Mouse (Mus musculus): ENCODE data around the gene Wfdc2. TPM values are rescaled to one million over a fixed set of nuclear protein-coding genes. Genes with fewer than 3 reads are reported as not detected.

Wfdc2 gene
- polyA plus RNA-seq (2014; fragmentation: Nextera tagmentation; extraction: Ambion mirVana) = 15.4 and 21.7 TPM in 2 replicates

DNA sequence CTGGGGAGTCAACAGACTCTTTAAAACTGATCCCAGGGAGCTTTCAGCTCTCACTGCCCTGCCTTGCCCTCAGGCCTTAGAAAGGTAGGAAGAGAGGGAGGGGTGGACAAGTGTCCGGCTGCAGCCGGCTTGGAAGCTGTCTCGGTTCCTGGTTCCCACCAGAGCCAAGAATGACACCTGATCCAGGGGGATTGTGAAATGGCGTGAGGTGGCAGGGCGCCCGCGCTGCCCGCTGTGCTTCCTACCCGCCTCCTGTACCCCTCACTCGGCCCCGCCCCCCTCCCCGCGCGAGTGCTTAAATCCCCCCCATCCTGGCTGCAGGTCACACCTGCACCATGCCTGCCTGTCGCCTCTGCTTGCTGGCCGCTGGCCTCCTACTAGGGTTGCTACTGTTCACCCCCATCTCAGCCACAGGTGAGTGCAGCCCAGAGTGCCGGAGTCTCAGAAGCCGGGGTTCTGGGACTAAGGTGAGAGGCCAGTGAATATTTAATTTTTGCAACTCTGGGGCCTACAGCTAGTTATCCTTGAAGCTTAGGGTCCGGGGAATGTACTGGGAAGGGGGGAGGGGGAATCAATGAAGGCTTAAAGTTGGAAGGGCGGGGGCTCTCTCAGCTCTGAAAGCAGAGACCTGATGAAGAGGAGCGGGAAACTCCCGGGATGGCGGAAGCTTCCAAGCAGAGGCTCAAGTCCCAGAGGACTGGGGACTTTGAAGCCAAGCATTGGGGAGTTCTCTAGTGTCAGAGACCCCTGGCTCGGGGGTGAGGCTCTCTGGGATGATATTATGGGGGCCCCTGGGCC, at the start of gene Wfdc2:
TSS of gene Wfdc2 (plus strand) at position 23 of the 798 bp plus-strand sequence.
- Histone ChIP-seq H3K27ac (ENCODE audit: low read depth, low read length) (no peak within 1 kb of the TSS), H3K4me1 (ENCODE audit: control insufficient read depth, insufficient read depth, low read length) (peaks cover 16% of the 10 kb centered on the region), H3K9me3 (ENCODE audit: control insufficient read depth, low read length) (no peaks in the 10 kb centered on the region), H3K9ac (ENCODE audit: low read length) (peak within 1 kb of the TSS; percentile 74), H3K36me3 (ENCODE audit: control insufficient read depth, insufficient read depth, low read length) (no peaks in the 10 kb centered on the region), H3K4me3 (ENCODE audit: low read depth, low read length) (peak within 1 kb of the TSS; percentile 37), H3K27me3 (ENCODE audit: control insufficient read depth, insufficient read depth, low read length) (peaks cover 7% of the 10 kb centered on the region; the same call in 1 of the 2 replicates), H3K4me2 (peak within 1 kb of the TSS; percentile 95)
- no peak for DNase-seq (ENCODE audit: low spot score, missing footprints)
- 5% methylated on average over 24 of the region's 24 CpGs for WGBS
- peak; percentile 67 for ATAC-seq (ENCODE audit: low FRiP score)

DNA sequence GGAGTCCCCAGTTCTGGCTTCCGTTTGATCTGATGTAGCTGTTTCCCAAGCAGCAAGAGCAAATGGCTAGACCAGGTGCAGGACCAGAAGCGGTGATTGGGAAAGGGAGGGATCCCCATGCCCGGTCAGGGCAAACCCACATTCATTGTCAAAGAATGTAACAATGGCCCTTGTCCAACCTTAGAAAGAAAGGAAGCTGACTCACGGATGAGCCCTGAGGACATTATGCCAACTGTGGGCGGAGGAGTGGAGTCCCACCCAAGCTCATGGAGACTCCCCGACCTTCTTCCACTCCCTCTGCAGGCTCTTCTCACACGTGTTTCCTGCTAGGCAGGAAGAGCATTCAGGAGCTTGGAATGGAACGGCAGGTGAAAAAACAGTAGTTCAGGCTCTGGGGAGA, 48.8 kb upstream of the Wfdc2 start:
- Histone ChIP-seq H3K4me3 (ENCODE audit: low read depth, low read length) (no peak overlapping the region), H3K4me1 (ENCODE audit: control insufficient read depth, insufficient read depth, low read length) (no peaks in the 10 kb centered on the region), H3K9me3 (ENCODE audit: control insufficient read depth, low read length) (no peaks in the 10 kb centered on the region), H3K9ac (ENCODE audit: low read length) (no peak overlapping the region), H3K27ac (ENCODE audit: low read depth, low read length) (no peak overlapping the region), H3K4me2 (no peak overlapping the region), H3K36me3 (ENCODE audit: control insufficient read depth, insufficient read depth, low read length) (no peaks in the 10 kb centered on the region; the same call in 1 of the 2 replicates), H3K27me3 (ENCODE audit: control insufficient read depth, insufficient read depth, low read length) (no peaks in the 10 kb centered on the region)
- ATAC-seq (ENCODE audit: low FRiP score) = no peak
- 81% methylated on average over 8 of the region's 8 CpGs for WGBS
- DNase-seq (ENCODE audit: low spot score, missing footprints) = no peak

DNA sequence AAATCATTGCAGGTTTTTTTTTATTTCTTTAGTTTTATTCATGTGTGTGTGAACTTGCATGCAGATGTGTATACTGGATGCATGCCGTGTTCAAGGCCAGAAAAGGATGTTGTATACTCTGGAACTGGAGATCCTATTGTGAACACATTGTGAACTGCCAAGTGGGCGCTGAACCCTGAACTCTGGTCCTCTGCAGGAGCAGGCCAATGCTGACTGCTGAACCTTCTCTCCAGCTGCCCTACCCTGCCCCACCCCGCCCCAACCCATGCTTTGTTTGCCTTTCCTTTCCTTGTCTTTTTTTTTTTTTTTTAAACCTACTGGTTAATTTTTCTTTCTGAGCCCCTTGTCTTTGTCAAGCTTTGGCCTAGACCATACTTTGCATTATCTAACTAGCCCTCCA, 47.3 kb upstream of the Wfdc2 start:
- Histone ChIP-seq H3K9me3 (ENCODE audit: control insufficient read depth, low read length) (no peaks in the 10 kb centered on the region), H3K27me3 (ENCODE audit: control insufficient read depth, insufficient read depth, low read length) (no peaks in the 10 kb centered on the region), H3K4me2 (no peak overlapping the region), H3K36me3 (ENCODE audit: control insufficient read depth, insufficient read depth, low read length) (no peaks in the 10 kb centered on the region), H3K4me1 (ENCODE audit: control insufficient read depth, insufficient read depth, low read length) (no peaks in the 10 kb centered on the region), H3K9ac (ENCODE audit: low read length) (no peak overlapping the region), H3K4me3 (ENCODE audit: low read depth, low read length) (no peak overlapping the region), H3K27ac (ENCODE audit: low read depth, low read length) (no peak overlapping the region)
- ATAC-seq (ENCODE audit: low FRiP score) (no peak), DNase-seq (ENCODE audit: low spot score, missing footprints) (no peak)
- WGBS = 81% methylated on average over 3 of the region's 3 CpGs

DNA sequence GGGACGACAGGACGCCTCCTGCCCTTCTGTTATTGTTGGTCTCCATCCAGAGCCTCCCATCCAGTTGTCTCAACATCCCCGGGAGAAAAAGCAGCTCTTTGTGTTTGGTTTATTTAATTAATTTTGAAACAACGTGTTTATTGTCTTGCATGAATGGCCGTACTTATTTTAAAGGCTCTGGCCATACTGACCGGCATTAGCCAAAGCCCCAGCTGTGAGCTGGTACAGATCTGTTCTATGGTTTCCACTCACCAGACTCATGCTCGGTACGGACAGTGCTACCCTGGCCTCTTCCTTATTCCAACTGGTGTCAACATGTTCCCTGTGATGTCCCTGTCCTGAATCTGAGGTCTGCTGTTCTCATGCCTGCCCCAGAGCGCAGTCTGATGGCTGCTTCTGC, 46.3 kb upstream of the Wfdc2 start:
- no peaks in the 10 kb centered on the region for H3K4me1 ChIP-seq (ENCODE audit: control insufficient read depth, insufficient read depth, low read length)
- 84% methylated on average over 9 of the region's 9 CpGs for WGBS
- no peaks in the 10 kb centered on the region for H3K27me3 ChIP-seq (ENCODE audit: control insufficient read depth, insufficient read depth, low read length)
- H3K27ac ChIP-seq (ENCODE audit: low read depth, low read length) = no peak overlapping the region
- ATAC-seq (ENCODE audit: low FRiP score) (no peak), DNase-seq (ENCODE audit: low spot score, missing footprints) (no peak)
- no peaks in the 10 kb centered on the region for H3K9me3 ChIP-seq (ENCODE audit: control insufficient read depth, low read length)
- H3K4me2 ChIP-seq = no peak overlapping the region
- H3K36me3 ChIP-seq (ENCODE audit: control insufficient read depth, insufficient read depth, low read length) = no peaks in the 10 kb centered on the region
- H3K9ac ChIP-seq (ENCODE audit: low read length) = no peak overlapping the region
- no peak overlapping the region for H3K4me3 ChIP-seq (ENCODE audit: low read depth, low read length)

DNA sequence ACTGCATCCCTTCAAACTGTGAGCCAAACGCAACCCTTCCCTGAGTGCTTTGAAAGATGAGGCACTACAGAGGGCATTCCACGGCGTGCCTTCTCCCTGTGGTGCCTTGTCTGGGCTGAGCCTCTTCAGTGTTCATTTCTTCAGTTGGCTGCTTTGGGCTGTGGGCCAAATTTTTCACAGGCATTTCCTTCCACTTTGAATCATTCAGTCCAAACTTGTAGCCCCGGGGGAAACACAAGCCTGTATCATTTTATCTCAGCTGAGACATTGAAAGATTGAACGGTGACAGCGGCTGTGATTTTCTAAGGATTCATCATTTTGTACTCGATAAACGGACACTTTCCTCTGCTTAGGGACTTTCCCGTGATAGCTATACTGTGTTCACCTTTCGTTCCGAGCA, 45.6 kb upstream of the Wfdc2 start:
- ATAC-seq (ENCODE audit: low FRiP score) (no peak), DNase-seq (ENCODE audit: low spot score, missing footprints) (no peak)
- H3K9me3 ChIP-seq (ENCODE audit: control insufficient read depth, low read length) = no peaks in the 10 kb centered on the region
- H3K9ac ChIP-seq (ENCODE audit: low read length) = no peak overlapping the region
- H3K4me2 ChIP-seq = no peak overlapping the region
- no peak overlapping the region for H3K4me3 ChIP-seq (ENCODE audit: low read depth, low read length)
- no peak overlapping the region for H3K27ac ChIP-seq (ENCODE audit: low read depth, low read length)
- no peaks in the 10 kb centered on the region for H3K4me1 ChIP-seq (ENCODE audit: control insufficient read depth, insufficient read depth, low read length)
- 93% methylated on average over 11 of the region's 11 CpGs for WGBS
- H3K36me3 ChIP-seq (ENCODE audit: control insufficient read depth, insufficient read depth, low read length) = no peaks in the 10 kb centered on the region
- no peaks in the 10 kb centered on the region for H3K27me3 ChIP-seq (ENCODE audit: control insufficient read depth, insufficient read depth, low read length)

DNA sequence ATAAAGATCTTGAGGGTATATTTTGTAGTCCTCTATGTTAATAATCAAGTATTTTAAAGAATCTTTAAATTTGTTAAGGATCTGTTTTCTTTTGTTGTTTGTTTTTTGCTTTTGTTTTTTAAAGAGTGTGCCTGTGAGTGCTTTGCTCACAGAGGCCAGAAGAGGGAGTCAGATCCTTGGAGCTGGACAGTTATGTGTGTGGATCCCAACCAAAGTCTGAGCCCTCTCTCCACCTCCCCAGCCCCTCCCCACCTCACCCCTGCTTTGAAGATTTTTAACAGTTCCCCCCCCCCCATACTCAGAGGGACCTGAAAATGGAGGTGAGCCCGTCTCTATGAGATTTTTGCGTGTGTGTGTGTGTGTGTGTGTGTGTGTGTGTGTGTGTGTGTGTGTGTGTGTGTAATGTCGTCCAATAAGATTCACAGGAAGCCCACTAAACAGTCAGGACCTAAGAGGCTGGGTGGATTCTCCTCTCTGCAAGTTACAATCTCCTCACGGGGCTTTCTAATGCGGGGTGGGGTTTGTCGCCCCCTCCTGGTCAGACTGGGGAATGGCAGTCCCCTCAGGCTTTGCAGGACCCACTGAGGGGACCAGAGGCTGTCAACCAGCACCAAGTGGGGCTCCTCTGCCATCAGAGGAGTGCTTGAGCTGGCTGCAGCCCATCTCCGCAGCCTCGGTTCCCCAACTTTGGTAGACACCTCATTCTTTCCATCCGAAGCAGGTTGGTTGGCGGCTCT, 44.6 kb upstream of the Wfdc2 start:
- Histone ChIP-seq H3K4me2 (no peak overlapping the region), H3K9ac (ENCODE audit: low read length) (no peak overlapping the region), H3K27me3 (ENCODE audit: control insufficient read depth, insufficient read depth, low read length) (no peaks in the 10 kb centered on the region; the same call in 1 of the 2 replicates), H3K4me3 (ENCODE audit: low read depth, low read length) (no peak overlapping the region), H3K36me3 (ENCODE audit: control insufficient read depth, insufficient read depth, low read length) (no peaks in the 10 kb centered on the region), H3K9me3 (ENCODE audit: control insufficient read depth, low read length) (no peaks in the 10 kb centered on the region), H3K4me1 (ENCODE audit: control insufficient read depth, insufficient read depth, low read length) (no peaks in the 10 kb centered on the region), H3K27ac (ENCODE audit: low read depth, low read length) (no peak overlapping the region)
- ATAC-seq (ENCODE audit: low FRiP score) (no peak), DNase-seq (ENCODE audit: low spot score, missing footprints) (peak; percentile 86)
- 26% methylated on average over 10 of the region's 10 CpGs for WGBS

DNA sequence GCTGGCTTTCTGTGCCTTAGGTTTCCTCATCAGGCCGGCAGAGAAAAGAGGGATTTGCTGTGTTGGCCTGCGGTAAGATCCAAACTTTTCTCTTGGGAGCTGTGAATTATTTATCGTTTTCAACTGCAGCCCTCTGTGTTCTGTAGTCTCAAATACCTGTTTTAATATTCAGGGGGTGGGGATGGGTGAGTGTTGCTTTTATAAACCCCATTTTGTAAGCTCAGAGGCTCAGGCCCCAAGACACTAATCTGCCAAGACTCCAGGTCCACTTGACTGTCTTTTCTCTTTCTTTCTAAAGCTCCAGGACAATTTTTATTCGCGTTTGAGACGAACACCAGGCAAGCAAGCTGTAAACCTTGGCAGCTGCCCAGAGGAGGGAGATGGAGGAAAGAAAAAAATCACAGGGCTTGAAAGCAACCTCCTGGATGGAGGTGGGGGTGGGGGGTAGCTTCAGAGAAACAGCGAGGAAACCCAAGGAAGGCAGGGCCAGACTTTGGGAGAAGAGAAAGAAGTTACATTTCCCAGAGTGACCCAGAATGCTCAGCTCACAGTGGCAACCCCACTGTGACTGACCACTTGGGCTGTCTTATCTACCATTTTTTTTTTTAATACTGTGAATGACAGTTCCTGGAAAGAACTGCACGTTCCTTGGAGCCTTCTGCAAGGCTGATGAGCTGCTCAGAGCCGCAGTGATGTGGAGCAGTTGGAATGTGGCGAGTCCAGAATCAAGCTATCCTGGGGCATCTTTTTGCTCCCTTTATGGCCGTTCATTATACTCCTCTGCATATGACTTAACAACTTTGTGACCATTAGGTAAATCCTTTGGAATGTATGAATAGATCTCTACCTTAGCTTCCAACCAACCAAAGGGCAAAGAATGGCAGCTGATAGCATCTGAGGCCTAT, 43.7 kb upstream of the Wfdc2 start:
- ATAC-seq (ENCODE audit: low FRiP score) = no peak
- H3K27me3 ChIP-seq (ENCODE audit: control insufficient read depth, insufficient read depth, low read length) = no peaks in the 10 kb centered on the region; the same call in 1 of the 2 replicates
- no peak overlapping the region for H3K9ac ChIP-seq (ENCODE audit: low read length)
- no peak overlapping the region for H3K27ac ChIP-seq (ENCODE audit: low read depth, low read length)
- DNase-seq (ENCODE audit: low spot score, missing footprints) = no peak
- 71% methylated on average over 11 of the region's 11 CpGs for WGBS
- no peak overlapping the region for H3K4me3 ChIP-seq (ENCODE audit: low read depth, low read length)
- no peaks in the 10 kb centered on the region for H3K36me3 ChIP-seq (ENCODE audit: control insufficient read depth, insufficient read depth, low read length)
- H3K9me3 ChIP-seq (ENCODE audit: control insufficient read depth, low read length) = no peaks in the 10 kb centered on the region
- no peaks in the 10 kb centered on the region for H3K4me1 ChIP-seq (ENCODE audit: control insufficient read depth, insufficient read depth, low read length)
- no peak overlapping the region for H3K4me2 ChIP-seq

DNA sequence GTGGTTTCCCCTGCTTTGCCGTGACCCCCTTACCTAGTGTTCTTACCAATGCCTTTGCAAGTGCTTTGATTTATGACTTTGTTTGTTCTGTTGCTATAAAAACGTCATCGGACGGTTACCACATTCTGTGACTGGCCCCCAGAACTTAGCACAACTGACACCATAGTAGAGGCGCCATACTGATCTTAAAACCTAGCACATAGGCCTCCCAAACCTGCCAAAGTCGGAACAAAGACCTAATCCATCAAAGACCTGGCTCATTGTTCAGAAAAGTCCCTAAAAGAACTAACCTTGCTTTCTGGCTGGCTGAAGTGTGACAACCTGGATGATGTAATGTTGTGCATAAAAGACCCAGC, 43.1 kb upstream of the Wfdc2 start:
- no peaks in the 10 kb centered on the region; the same call in 1 of the 2 replicates for H3K27me3 ChIP-seq (ENCODE audit: control insufficient read depth, insufficient read depth, low read length)
- DNase-seq (ENCODE audit: low spot score, missing footprints) (no peak), ATAC-seq (ENCODE audit: low FRiP score) (no peak)
- no peak overlapping the region for H3K27ac ChIP-seq (ENCODE audit: low read depth, low read length)
- no peak overlapping the region for H3K4me2 ChIP-seq
- H3K4me3 ChIP-seq (ENCODE audit: low read depth, low read length) = no peak overlapping the region
- H3K9ac ChIP-seq (ENCODE audit: low read length) = no peak overlapping the region
- 81% methylated on average over 6 of the region's 6 CpGs for WGBS
- H3K36me3 ChIP-seq (ENCODE audit: control insufficient read depth, insufficient read depth, low read length) = no peaks in the 10 kb centered on the region
- H3K4me1 ChIP-seq (ENCODE audit: control insufficient read depth, insufficient read depth, low read length) = no peaks in the 10 kb centered on the region
- H3K9me3 ChIP-seq (ENCODE audit: control insufficient read depth, low read length) = no peaks in the 10 kb centered on the region

Measured in midbrain, embryonic 11.5 days (tissue).